Mouse (Mus musculus): ENCODE measurements around the gene Cwc22. TPM values are rescaled to one million over a fixed set of nuclear protein-coding genes. Genes with fewer than 3 reads are reported as not detected.

The Cwc22 gene
- total and polyA plus RNA-seq, 3 experiments = 0.77 to 35.3 (median 27.6) TPM

DNA sequence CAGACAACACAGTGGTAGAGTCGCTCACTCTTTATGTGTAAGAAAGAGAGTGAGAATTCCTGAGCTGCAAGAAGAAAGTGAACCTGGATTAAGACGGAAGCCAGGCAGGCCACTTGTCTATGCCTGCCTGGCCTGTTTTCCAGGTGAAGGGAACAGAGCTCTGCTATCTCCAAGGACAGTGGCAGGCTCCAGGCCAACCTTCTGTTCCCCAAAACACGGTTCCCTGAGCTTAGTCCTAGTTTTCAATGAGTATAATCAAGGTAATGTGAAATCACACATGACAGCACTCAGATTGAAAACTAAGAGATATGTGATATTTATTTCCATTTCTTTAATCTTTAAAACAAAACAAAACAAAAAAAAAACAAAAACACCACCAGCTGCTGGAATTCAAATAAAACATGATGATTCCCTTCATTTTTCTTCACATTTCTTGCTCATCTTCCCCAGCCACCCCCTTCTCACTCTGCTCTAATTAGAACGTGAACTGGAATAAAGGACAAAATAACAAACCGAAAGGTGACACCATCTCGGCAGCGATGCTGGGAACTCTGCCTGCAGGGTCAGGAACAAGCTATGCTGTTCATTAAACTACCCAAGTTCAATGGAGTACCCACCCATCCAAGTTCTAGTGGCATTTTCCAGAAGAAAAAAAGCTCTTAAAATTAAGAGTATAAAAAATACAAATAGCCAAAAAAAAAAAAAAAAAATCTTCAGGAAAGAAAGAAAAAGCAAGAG is 20.8 kb downstream of the Cwc22 start:
- DNase-seq = no peak

DNA sequence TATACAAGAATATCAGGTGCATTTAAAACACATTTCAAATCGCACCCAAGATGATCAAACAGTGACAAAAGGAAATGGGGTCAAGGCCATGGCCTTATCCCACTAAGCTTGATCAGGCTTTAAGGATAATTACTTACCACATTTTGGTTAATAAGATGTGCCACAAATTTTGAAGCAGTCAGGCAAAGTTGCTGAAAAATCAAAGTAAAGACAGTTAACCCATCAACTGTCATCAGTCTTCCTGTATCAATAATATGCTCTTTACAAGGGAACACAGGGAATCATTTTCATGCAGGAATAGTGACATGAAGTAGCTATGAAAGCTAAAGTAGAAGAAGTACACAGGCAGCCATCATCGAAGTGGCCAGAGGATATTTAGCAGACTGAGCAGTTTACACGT is 22.2 kb downstream of the Cwc22 start:
- DNase-seq = no peak

DNA sequence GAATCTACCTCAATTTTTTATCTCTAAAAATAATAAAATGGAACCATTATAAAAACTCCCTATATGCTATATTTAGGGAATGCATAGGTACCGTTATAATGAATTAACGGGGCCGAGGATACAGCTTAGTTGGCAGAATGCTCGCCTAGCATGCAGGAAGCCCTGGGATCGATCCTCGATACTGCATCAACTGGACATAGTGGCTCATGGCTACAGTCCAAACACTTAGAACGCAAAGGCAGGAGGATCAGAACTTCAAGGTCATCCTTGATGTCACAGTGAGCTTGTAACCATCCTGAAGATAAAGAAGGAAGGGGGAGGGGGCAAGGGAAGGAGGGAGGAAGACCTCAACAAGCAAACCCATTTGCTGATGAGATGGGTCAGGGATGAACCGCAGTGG is 23.0 kb downstream of the Cwc22 start:
- no peak for DNase-seq

DNA sequence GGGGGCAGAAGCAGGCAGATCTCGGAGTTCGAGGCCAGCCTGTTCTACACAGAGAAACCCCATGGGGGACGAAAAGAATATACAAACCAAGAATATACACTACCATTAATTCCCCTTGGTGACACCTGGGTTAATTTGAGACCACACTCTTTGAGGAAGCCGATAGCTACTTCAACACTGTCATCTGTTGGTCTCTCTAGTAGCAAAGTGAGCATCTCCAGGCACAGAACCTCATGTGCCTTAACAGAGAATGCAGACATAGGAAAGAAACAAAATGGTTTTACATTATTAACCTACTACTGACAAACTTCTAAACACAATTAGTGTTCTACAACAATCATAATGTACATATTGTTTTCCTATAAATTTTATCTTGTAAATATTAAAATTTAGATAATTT is 24.9 kb downstream of the Cwc22 start:
- no peak for DNase-seq

DNA sequence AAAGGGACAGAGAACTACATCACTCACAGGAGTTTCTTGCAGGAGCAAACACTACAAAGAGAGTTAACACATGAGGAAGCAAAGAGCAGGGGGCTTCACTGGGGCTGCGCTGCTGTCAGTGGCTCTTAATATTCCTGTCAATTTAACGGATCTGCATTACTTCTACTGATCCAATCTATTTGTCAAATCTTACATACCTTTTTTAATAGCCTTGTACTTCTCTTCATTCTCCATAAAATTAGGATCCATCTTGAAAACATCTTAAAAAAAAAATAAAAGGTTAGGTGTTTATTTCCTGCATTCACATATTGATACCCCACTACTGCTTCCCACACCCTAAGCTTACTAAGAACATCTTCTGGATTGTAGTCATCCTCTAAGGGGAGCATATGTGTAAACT is 25.6 kb downstream of the Cwc22 start:
- no peak for DNase-seq

DNA sequence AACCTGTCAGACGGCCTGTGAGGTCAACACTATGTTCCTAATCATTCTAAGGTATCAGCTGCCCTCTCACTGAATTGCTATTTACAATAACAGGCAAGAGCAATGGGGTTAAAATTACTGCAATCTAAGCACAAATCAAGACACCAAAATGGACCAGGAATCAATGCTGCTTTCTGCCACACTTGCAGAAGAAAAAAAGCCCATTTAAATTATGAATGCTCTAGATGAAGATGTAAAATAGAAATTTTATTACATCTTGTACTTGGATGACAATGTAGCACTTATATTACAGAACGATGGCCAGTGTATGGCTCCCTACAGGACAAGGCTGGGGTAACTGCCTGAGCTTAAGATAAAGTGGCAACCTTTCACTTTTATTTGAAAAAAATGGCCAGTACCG is 27.7 kb downstream of the Cwc22 start:
- no peak for DNase-seq

DNA sequence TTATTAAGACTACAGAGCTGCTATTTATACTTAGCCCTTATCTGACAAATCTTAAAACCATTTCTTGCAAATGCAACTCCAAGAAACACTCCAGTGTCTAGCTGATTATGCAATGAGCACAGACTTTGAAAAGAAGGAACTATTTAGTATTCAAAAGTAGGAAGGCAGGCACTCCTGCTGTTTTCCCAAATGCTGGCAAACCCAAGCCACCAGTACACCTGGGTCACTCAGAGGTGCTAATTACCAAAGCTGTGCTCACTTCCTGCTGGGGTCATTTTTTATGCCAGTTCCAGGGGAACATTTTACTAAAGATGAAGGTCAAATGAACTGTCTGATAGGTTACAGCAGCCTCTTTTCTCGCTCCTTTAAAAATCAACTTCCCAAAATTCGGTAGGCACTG is 28.2 kb downstream of the Cwc22 start:
- DNase-seq = no peak

DNA sequence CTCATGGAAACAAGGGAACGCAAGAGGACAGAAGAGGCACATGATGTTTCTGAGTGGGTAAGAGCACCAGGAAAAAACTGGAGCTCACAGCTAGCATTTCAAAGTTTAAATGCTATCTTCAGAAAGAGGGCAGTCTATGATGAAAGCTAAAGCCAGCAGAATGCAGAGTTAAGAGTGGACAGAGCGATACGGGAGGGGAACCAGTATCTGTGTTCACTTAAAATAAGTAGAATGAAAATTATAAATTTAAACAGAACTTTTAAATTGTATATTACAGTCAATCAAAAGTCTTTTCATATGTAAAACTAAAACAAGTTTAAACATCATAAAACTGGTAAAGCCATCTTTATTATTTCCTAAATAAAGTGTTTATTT is 28.8 kb downstream of the Cwc22 start:
- no peak for DNase-seq

DNA sequence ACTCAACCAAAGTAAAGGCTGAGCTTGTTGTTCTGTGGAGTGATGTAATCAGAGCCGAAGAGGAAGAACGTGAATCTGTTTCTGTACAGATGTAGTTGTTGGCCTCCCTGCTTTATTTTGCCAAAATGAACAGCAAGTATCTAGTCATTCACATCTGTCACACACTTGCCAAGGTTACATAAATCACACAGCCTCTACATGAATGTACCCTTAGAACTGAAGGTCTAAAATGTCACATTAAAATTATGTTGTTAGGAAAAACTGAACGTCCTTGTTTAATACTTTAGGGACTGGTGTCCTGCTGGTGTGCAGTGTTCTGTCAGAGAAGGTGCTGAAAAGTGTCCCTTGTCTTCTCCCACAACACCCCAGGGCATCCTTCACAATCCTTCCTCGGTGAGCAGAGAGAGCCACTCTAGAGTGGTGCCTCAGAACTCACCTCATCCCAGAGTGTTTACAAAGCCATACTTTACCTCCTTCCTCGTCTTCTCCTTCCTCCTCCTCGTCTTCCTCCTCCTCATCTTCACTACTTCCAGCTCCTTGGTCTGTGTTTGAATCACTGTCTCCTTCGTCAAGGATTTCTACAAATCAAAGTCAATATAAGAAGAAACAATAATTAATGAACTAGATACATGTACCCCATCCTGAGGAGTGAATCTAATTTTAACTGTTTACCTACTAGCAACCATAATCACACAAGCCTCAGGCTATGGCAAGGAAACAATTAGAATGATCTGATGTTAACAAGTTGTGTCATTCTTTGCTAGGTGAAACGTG is 29.4 kb downstream of the Cwc22 start:
- peak; percentile 58 for DNase-seq

DNA sequence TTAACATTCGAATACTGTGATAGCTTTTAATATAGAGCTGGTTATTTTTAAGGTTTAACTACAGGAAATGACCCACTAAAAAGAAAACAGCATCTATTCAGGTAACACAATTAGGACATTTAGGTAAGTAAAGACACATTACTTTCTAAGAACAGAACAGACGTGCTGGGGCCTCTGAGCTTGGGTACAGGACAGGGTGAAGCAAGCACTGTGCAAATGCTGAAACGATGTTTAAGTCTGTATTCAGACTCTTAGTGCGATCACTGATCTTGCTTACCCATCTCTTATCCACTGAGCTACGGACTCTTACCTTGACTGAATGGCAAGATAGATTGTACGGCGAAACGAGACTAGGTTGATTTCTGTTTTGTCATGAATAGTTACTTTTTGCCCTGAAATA is 31.0 kb downstream of the Cwc22 start:
- no peak for DNase-seq

DNA sequence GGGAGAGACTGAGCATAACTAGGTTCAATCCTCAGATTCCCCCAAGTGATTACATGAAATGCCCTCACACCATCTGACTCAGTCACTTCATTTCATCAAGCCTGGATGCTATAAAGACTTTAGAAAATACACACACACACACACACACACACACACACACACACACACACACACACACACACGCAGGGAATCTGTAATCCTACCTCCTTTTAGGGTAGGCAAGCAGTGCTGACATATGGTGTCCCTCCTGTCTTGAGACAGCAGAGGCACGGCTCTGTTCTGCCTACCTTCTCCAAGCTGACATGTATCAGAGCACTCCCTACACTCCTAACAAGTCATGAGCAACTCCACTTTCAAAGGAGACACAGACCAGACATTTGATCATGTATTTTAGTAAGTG is 32.5 kb downstream of the Cwc22 start:
- DNase-seq = no peak

DNA sequence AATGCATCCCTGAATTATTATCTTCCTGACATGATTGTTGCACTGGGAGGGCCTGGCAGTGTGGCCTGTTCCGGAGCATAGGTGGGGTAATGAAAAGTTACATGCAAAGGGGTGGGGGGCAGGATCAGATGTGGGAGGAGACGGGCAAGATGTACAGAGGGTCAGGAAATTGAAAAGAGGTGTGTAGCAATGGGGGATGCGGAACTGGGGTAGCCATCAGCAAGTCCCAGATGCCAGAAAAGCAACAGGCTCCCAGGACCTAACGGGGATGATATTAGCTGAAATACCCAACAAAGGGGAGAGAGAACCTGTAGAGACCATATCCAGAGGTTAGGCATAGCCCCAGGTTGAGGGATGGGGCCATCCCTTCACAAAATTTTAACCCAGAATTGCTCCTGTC is 34.0 kb downstream of the Cwc22 start:
- DNase-seq = no peak

DNA sequence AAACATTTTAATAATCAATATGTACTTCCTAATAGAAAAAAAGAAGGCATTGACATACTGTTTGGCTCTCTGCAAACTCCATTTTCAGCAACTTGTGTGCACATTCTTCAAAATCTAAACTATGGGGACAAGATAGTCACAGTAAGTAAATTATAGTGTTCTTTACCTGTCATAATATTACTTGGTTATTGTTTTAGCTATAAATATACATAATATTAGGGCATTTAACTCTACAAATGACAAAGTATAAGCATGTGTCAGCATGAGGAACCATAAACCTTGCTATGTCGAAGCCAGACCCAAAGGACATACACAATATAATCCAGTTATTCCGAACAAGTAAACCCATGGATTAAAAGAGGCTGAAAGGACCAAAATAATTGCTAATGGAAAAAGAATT is 34.7 kb downstream of the Cwc22 start:
- DNase-seq = no peak

DNA sequence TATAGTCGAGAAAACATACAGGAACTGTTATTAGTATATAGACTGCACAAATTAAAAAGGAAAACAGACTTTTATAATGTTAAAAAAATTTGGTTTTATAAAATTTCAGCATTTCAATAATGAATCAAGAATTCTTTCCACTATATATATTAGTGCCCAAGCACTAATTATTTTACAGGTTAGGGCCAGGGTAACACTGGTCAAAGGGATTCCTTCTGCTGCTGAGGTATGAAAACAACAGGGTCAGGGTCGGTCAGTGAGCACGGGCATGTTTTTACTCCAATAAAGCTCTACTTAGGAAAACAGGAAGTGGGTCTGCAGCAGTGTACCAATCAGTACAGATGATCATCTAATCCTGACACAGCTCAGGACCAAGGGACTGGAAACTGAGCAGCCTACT is 36.0 kb downstream of the Cwc22 start:
- no peak for DNase-seq

DNA sequence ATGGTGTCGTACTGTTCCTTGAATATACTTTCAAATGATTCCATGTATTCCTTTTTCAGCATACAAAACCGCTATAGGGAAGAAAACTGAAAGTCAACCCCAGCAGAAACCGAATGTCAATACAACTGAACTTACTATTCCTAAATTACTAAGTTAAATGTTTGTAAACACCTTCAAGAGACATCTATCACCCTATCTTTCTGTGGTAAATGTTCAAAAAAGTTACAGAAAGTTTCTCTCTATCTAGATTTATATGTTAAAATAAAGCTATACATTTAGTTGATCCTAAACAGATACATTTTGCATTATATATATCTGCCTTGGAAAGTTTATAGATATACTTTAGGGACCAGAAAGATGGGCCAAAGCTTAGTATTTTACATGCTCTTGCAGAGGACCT is 39.0 kb downstream of the Cwc22 start:
- DNase-seq = no peak

DNA sequence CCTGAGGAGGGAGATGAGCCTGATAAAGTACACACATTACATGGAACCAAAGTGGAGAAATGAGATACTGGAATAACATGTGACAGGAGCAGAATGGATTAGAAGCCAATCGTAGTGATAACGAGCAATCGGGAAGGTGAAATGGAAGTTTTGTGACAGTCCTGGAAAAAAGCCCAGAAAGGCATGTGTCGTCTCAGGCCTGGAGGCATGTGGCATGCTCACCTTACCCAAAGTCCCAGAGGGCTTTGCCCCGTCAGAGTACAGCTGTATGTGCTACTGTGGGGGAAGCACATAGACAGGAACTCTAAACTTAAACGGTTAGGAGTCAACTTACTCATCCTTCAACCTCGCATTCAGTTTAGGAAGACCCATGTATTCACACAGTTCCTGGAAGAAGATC is 41.2 kb downstream of the Cwc22 start:
- no peak for DNase-seq

DNA sequence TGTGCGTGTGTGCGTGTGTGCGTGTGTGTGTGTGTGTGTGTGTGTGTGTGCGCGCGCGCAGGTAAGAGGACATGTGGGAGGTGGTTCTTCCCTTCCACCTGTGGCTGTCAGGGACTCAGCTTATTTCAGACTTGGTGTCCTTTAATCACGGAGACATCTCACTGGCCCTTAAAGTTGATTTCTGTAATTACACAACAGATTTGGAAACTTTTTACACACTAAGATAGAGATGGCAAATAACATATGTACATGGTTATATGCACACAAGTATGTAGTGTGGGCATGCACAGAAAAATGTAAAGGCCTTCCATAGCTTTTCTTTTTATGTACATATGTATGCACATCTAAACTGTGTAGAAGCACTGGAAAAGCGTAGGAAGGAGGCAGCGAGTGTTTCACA is 41.7 kb downstream of the Cwc22 start:
- DNase-seq = no peak

DNA sequence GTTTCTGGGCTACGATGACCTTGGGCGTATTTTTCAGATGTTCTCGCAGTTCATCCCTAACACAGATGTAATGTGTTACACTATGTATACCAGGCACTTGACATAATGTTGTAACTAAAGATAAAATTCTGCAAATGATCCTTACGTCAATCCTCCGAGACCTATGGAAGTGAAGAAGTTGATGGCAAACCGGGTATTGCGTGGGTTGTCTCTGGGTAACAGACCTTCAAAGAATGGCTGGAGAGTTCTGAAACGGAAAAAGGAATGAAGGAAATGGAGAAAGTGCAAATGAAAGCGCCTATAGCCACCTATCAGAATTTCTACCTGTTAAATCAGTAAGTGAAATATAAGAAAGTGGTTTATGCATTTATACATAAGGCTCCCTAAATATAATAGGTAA is 42.2 kb downstream of the Cwc22 start:
- DNase-seq = no peak

DNA sequence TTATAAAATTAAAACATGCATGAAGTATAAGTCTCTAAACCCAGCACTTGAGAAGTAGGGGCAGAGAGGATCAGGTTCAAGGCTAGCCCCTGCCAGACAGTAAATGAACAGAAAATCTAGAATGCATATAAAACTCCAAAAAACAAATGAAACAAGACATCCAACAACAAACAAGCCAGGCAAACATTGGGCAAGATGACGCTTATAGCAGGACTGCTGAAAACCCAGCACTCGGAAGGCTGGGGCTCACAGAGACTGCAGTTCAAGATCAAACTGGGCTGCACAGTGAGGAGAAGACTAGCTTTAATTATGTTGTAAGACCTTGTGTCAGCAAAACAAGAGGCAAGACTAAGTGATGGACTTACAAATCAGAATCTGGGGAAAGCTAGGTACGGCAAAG is 43.1 kb downstream of the Cwc22 start:
- DNase-seq = no peak

DNA sequence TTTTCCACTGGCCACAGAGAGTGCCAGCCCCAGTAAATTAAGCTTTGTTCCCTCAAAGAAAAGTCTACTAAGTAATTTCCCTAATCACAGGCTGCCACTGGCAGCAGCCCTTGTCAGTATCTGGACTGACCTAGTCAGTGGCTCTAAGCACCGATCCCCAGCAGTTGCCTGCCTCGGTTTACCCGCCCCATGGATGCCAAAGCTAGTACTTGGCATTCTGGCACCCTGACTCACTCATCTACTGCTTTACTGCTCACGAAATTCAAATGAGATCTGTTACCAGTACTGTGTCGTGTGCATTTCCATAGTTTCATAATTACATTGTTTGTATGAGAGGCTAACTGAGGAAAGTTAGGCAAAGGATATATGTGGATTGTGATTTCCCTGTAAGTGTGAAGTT is 44.9 kb downstream of the Cwc22 start:
- no peak for DNase-seq

DNA sequence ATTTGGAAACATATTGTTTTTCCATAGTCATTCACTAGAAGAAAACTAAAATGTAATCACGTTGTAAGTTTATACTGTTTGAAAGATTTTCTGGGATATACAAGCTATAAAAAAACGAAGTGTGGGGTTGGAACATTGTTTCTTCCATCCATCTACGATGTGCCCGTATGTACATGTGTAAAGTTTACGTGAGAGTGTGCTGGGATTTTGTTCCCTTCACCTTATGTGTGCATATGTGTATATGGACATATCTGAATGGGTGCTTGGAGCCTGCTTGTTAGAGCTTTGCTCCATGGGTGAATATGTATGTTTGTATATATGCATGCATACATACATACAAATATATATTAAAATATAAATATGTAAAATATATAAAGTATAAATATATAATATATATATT is 45.4 kb downstream of the Cwc22 start:
- DNase-seq = no peak

DNA sequence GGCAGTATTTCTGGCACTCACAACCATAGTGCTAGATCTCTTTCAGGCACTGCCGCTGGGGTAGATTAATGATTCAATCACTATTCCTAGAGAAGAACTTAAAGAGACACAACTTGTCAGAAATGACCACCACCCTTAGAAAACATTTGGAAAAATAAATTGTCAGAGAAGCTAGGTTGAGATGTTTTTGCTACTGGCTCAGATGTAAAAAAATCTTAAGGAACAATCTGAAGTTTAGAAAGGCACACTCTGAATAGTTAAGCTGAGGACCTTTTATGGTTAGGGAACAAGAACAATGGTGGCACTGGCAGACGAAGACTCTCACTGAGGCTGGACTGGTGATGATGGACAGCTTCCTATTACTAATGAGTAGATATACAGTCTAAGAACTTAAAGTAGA is 46.1 kb downstream of the Cwc22 start:
- no peak for DNase-seq

DNA sequence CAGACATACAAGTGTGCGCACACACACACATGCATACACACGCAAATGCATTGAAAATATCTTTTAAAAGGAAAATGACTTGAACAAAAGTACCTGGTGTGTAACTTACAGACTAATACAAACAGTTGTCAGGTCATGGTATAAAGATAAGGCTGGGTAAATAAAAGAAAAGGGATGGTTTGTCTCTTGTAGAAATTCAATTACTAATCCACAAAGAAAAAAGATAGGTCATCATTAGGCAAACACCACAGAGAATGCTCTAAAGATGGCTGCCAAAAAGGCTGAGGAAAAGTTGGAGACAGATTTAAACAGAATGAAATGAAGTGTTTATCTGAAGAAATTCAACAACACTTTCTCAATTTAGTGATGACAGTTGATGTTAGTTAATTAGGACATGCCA is 47.7 kb downstream of the Cwc22 start:
- DNase-seq = no peak

DNA sequence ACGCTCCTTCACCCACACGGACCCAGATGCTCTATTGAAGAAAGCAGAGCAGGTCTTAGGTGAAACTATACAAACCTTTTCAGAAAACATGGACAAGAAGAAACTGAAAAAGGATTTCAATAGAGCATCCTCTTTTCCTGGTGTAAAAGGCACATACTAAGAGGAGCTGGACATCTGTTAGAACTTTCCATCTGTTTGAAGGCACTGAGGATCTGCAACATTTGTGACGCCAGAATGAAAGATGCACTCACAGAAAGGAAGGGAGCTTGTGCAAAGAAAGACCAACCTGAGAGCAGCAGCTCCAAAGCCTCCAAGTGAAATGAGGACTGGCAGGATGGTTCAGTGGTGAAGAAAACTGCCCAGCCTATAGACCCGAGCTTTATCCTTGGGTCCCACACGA is 48.2 kb downstream of the Cwc22 start:
- DNase-seq = no peak

Data from adrenal gland, adult 2 months (tissue).